Mouse (Mus musculus): ENCODE measurements around the gene Pafah1b3. TPM values are rescaled to one million over a fixed set of nuclear protein-coding genes. Genes with fewer than 3 reads are reported as not detected.
A peak's percentile ranks its signal among the peaks of the same experiment; 100 is the strongest.

The Pafah1b3 gene
- polyA plus RNA-seq, 1 experiment, result 46.2 TPM

GRCm38 (mm10) chr7:25263968-25264870, 33.6 kb downstream of the Pafah1b3 start:
- TF ChIP-seq CTCF (IDR thresholded peaks at IDR 0.05; ENCODE audit: borderline replicate concordance, insufficient read depth, low read length) (no peak), POLR2A (IDR thresholded peaks at IDR 0.05; ENCODE audit: low read depth, low read length) (no peak)
- Histone ChIP-seq H3K4me3 (ENCODE audit: insufficient read depth, low read length) (no peak overlapping the region), H3K4me1 (ENCODE audit: control insufficient read depth, insufficient read depth, low read length) (no peaks in the 10 kb centered on the region), H3K27ac (ENCODE audit: insufficient read depth, low read length) (no peak overlapping the region)

DNA sequence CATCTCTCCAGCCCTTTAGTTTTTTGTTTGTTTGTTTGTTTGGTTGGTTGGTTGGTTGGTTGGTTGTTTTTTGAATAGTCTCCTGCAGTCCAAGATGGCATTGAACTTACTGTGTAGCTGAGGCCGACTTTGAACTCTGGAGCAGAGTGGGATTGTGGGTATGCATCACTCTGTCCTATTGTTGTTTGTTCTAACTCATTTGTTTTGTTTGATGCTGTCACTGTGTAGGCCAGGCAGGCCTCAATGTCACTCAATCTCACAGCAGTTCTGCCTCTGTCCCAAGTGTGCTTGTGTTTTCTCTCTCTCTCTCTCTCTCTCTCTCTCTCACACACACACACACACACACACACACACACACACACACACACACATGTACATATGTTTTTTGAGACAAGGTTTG, 35.9 kb downstream of the Pafah1b3 start:
- Histone ChIP-seq H3K4me3 (ENCODE audit: insufficient read depth, low read length) (no peak overlapping the region), H3K4me1 (ENCODE audit: control insufficient read depth, insufficient read depth, low read length) (no peaks in the 10 kb centered on the region), H3K27ac (ENCODE audit: insufficient read depth, low read length) (no peak overlapping the region)
- TF ChIP-seq POLR2A (IDR thresholded peaks at IDR 0.05; ENCODE audit: low read depth, low read length), result no peak
- TF ChIP-seq CTCF (IDR thresholded peaks at IDR 0.05; ENCODE audit: borderline replicate concordance, insufficient read depth, low read length), result no peak

- no peaks in the 10 kb centered on the region for H3K4me1 ChIP-seq (ENCODE audit: control insufficient read depth, insufficient read depth, low read length)
- peak overlapping the region; percentile 93 for H3K27ac ChIP-seq (ENCODE audit: insufficient read depth, low read length)
- peak overlapping the region; percentile 44; the same call in 1 of the 2 replicates for H3K4me3 ChIP-seq (ENCODE audit: insufficient read depth, low read length)
- TF ChIP-seq CTCF (IDR thresholded peaks at IDR 0.05; ENCODE audit: borderline replicate concordance, insufficient read depth, low read length), result no peak
- TF ChIP-seq POLR2A (IDR thresholded peaks at IDR 0.05; ENCODE audit: low read depth, low read length), result peak; percentile 48; the same call in 1 of the 2 replicates
Observed at GRCm38 (mm10) chr7:25251822-25252221, 46.0 kb downstream of the Pafah1b3 start.

DNA sequence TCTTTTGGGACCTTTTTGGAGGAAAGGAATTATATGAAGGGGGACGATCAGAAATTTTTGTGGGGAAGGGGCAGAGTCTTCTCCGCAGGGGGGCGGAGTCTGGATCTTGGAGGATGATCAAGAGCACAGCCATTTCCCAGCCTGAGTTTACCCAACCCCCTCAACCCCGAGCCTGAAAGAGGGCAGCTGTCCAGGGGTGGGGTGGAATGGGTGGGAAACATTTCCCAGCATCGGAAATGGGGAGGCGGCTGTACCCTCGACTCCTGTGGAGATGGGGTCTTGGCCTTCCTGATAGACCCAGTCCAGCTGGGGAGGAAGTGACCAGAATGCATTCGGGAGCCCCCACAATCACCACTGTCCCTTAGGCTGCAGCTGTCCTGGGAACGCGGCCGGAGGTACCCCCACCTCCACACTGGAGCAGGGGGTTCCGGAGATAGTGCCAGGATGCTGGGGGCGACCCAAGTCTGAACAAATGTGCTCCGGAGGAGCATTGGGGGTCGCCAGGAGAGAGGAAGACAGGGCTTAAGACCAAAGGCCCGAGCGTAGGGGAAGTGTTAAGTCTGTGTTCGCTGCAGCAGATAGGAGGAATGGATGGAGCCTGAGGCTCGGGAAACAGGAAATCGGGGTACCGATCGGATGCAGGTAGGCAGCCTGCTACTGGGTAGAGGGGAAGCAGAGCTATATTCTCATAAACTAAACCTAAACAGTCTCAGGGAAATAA, 46.6 kb downstream of the Pafah1b3 start:
- peak overlapping the region; percentile 44 for H3K4me3 ChIP-seq (ENCODE audit: insufficient read depth, low read length)

GRCm38 (mm10) chr7:25250141-25250972, 47.4 kb downstream of the Pafah1b3 start, which contains the start of gene Erf:
Gene Erf, minus strand, starts transcription at chr7:25250761.
- peak within 1 kb of the TSS; percentile 79 for H3K4me3 ChIP-seq (ENCODE audit: insufficient read depth, low read length)
- TF ChIP-seq POLR2A (IDR thresholded peaks at IDR 0.05; ENCODE audit: low read depth, low read length) (peak; percentile 83), CTCF (IDR thresholded peaks at IDR 0.05; ENCODE audit: borderline replicate concordance, insufficient read depth, low read length) (no peak)

More for the DNA sequence above, 46.6 kb downstream of the Pafah1b3 start:
- peak; percentile 42 for TF ChIP-seq POLR2A (IDR thresholded peaks at IDR 0.05; ENCODE audit: low read depth, low read length)
- no peak for TF ChIP-seq CTCF (IDR thresholded peaks at IDR 0.05; ENCODE audit: borderline replicate concordance, insufficient read depth, low read length)
- H3K27ac ChIP-seq (ENCODE audit: insufficient read depth, low read length), result peak overlapping the region; percentile 93
- 0 out of 2 replicates have a peak, but pooled peaks cover under 1% of the 10 kb centered on the region for H3K4me1 ChIP-seq (ENCODE audit: control insufficient read depth, insufficient read depth, low read length)

DNA sequence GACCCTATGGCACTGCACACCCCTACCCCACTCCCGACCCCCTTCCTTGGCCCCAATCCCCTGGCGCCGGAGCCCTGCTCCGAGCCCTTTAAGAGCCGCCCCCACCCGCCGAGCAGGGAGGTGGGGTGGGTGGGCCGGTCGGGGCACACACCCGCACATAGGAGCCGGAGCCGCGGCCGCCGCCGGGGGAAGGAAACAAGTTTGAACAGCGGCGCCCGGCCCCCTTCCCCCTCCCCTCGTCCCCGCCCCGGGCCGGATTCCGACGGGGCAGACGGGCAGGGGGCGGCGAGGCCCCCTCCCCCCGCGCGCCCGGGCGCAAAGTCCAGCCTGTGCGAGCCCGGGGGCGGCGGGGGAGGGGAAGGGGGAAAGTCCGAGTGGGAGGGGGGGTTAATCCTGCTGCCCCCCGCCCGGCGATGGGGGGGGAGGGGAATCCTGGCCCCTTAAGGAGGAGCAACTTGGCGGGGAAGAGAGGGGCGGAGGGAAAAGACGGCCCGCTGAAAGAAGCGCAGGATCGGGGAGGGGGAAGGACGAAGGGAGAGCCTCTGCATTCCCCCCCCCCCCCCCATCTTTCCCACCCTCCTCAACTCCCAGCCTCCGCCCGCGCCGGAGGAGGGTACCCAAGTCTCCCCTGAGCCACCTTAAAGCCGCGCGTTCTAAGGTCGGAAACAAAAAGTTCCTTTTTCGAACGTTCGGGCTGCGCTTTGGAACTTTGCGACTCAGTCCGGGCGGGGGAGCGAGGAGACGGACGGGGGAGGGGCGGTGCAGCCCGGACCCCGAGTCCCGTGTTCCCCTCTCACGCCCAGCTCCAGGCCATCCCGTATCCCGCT, 48.3 kb downstream of the Pafah1b3 start:
- Histone ChIP-seq H3K4me1 (ENCODE audit: control insufficient read depth, insufficient read depth, low read length) (peaks cover 9% of the 10 kb centered on the region; the same call in 1 of the 2 replicates), H3K4me3 (ENCODE audit: insufficient read depth, low read length) (peak overlapping the region; percentile 79), H3K27ac (ENCODE audit: insufficient read depth, low read length) (peak overlapping the region; percentile 80)
- peak; percentile 41; the same call in 1 of the 2 replicates for TF ChIP-seq POLR2A (IDR thresholded peaks at IDR 0.05; ENCODE audit: low read depth, low read length)
- no peak for TF ChIP-seq CTCF (IDR thresholded peaks at IDR 0.05; ENCODE audit: borderline replicate concordance, insufficient read depth, low read length)

More at GRCm38 (mm10) chr7:25250141-25250972, 47.4 kb downstream of the Pafah1b3 start, which contains the start of gene Erf:
- Histone ChIP-seq H3K4me1 (ENCODE audit: control insufficient read depth, insufficient read depth, low read length) (peaks cover 9% of the 10 kb centered on the region; the same call in 1 of the 2 replicates), H3K27ac (ENCODE audit: insufficient read depth, low read length) (peak within 1 kb of the TSS; percentile 93)

GRCm38 (mm10) chr7:25248846-25249313, 48.9 kb downstream of the Pafah1b3 start:
- Histone ChIP-seq H3K27ac (ENCODE audit: insufficient read depth, low read length) (peak overlapping the region; percentile 80), H3K4me3 (ENCODE audit: insufficient read depth, low read length) (peak overlapping the region; percentile 79), H3K4me1 (ENCODE audit: control insufficient read depth, insufficient read depth, low read length) (peaks cover 9% of the 10 kb centered on the region; the same call in 1 of the 2 replicates)
- TF ChIP-seq CTCF (IDR thresholded peaks at IDR 0.05; ENCODE audit: borderline replicate concordance, insufficient read depth, low read length) (no peak), POLR2A (IDR thresholded peaks at IDR 0.05; ENCODE audit: low read depth, low read length) (no peak; the same call in 1 of the 2 replicates)

DNA sequence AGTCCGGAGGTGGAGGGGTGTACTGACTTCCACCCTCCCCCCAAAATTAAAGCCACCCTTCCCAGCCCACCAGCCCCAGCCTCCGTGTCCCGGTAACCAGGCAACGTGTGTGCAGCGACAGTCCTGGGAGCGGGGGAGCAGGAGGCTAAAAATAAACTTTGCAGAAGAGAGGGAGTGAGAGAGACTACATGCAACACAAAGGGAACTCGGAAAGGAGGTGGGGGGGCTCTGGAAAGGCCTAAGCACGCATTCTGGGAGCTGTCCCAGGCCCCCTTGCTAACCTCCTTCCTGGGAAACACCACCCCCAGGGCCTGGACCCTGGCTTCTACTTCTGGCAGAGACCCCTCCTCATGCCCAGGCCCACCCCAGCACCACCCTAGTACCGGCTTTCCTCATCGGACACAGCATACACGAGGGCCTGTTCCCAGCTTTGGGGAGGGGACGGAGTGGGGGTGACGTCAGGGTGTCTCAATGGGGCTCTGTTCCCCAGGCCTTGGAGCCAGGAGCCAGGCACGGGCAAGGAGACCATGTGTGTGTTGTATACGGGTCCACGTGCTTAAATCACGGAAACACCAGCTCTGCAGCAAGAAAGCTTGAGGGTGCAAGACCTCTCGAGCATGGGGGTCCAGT, 49.7 kb downstream of the Pafah1b3 start:
- TF ChIP-seq CTCF (IDR thresholded peaks at IDR 0.05; ENCODE audit: borderline replicate concordance, insufficient read depth, low read length), result no peak
- TF ChIP-seq POLR2A (IDR thresholded peaks at IDR 0.05; ENCODE audit: low read depth, low read length), result no peak
- Histone ChIP-seq H3K4me1 (ENCODE audit: control insufficient read depth, insufficient read depth, low read length) (peaks cover 9% of the 10 kb centered on the region; the same call in 1 of the 2 replicates), H3K4me3 (ENCODE audit: insufficient read depth, low read length) (peak overlapping the region; percentile 79), H3K27ac (ENCODE audit: insufficient read depth, low read length) (peak overlapping the region; percentile 44)

All from embryonic fibroblast, embryonic 13.5 days (primary cell).